Mouse (Mus musculus) heart, adult 8-10 months (tissue): ENCODE results near the gene Myrfl. TPM values are rescaled to one million over a fixed set of nuclear protein-coding genes. Genes with fewer than 3 reads are reported as not detected.

Experiments
- DNase-seq: peaks from one replicate; pipeline ENCODE4 v3.0.0; 2022; ENCODE audit warnings: low spot score
- total RNA-seq, 4 experiments: library from RNA; stranded (reverse); gene quantifications; 2 replicates each; pipeline ENCODE4 v1.2.4; 2022

Gene Myrfl
- total RNA-seq, 4 experiments from 2014 or later = 0.50 to 2.0 (median 1.2) TPM

GRCm38 (mm10) chr10:116913647-116914273 is 17.0 kb upstream of the Myrfl start:
- no peak for DNase-seq

DNA sequence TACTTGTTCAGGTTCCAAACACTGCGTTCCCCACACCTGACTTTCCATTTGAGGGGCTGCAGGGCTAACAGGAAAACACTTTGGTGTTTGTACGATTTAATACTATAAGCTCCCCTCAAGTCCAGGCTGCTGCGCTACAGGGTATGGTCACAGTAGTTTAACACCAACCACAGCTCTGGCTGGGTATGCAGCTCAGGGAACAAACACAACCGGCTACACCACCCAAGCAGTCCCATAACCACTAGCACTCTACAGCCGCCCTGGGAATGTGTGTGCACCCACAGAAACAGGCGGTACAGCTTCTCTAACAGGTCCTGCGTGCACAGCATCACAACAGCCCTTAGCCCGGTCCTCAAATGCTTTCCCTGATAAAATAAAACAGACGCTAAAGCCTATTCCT is 16.1 kb upstream of the Myrfl start:
- DNase-seq = no peak

DNA sequence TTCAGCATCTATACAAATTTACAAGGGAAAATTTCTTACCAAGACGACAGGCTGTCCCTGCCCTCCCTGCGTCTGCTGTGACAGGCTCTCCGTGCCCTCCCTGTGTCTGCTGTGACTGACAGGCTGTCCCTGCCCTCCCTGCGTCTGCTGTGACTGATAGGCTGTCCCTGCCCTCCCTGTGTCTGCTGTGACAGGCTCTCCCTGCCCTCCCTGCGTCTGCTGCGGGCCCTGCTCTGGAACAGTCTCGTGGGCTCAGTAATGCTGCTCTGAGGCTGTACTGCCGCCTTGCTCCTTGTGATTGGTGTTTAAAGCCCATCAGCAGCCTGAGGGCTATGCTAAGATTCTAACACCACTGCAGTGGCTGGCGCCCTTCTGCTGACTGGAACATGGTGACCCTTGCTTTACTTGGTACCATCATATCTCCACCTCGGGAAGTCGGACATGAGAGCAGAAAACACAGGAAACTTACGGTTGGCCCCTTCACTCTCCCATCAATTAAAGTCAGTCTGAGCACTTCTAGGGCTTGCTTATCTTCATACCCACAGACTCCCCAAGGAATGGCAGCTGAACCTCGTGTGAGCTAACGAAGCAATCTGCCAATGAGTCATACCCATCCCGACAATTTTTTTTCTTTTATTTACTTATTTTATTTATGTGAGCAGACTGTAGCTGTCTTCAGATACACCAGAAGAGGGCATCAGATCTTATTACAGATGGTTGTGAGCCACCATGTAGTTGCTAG is 12.4 kb upstream of the Myrfl start:
- no peak for DNase-seq

DNA sequence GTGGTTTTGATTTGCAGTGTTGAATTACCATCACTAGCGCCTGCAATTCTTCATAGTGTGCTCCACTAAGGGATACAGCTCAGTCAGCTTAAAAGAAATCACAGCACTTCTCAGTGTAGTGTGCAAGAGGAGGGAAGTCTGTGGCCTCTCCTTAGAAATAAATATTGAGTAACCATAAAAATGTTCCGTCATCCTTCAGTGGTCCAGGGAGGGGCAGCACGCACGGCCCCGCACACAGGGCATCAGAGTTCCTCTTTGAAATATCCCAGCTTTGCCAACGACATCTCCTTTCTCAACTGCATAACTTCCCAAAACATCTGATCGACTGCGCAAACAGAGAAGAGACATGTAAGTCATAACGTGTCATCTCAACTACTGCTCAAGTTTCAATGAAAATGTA is 10.1 kb upstream of the Myrfl start:
- no peak for DNase-seq

DNA sequence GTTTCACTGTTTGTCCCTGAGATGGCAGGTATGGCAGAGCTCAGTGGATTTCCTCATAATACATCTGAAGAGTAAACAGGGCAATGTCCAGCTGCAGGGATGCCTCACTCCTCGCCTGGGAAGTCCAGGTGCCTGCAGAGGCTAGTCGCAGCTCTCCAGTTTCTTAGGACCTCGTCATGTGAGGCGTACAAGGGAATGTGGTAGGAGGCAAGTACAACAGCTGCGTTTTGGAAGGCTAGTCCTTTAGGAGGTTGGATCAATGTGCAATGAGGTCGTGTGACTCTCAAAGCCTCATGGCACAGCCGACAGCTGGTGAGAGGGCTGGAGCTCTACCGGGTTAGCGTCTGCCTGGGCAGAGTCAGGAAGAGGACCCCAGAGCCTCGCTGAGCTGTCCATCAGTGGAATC is 7.8 kb upstream of the Myrfl start:
- DNase-seq = no peak

DNA sequence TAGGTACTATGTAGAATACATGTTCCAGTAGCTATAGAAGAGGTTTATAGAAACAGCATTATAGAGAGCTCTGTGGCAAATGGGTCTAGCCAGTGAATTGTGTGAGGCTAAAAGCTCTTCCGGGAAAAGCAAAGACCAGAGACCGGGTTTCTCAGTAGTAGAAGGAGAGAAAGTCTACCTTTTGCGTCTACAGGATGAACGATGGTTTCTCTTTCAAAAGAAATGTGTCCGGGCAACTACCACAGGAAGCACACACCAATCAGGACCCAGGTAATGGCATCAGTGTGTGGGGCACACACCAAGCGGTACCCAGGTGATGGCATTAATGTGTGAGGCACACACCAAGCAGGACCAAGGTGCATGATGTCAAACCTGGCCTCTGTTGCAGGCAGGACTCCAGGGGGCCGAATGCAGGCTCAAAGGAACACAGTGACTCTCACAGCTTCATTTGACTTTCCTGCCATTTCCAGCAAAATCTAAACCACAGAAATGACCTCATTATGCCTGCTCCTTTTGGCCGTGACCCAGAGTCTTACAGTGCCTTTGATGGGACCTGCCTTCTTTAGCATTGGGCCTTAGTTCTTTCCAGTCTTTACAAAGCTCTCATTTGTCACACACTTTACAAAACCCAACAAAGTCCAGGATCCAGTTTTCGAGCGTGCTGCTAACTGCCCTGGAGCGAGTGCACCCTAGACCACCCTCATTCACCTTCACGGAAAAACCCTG is 1.4 kb downstream of the Myrfl start:
- DNase-seq = no peak

DNA sequence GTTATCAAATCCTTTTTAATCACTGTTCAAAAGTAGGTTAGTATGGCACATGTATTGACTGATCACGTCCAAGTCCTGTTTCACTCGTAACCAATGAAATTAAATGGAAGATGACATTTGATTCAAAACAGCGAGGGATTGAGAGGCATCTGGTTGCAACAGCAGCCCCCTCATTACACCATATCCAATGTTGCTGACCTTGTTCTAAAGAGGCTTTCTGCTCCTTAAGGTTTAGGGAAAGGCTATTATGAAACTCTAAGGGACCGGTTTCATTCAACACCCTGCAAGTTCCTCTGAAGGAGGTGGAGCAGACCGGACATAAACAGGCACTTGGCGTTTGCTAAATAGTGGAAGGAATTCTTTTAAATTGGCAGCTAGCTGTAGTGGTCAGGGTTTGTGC is 2.2 kb downstream of the Myrfl start:
- DNase-seq = no peak

DNA sequence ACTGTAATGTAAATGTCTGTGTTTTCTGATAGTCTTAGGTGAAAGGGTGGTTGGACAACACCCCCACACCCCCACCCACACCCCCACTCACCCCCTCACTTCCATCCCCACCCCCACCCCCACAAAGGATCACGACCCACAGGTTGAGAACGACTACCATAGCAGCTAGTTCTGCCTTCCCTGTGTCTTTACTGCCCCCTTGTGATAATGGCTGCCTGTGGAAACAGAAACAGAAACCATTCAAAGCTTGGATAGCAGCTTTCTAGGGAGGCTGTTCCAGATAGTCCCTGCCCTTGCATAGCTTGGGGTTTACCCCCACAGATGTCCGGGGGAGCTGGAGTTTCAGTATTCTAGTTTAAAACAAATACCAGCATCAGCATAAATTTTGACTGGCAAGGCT is 3.0 kb downstream of the Myrfl start:
- peak; percentile 14 for DNase-seq

DNA sequence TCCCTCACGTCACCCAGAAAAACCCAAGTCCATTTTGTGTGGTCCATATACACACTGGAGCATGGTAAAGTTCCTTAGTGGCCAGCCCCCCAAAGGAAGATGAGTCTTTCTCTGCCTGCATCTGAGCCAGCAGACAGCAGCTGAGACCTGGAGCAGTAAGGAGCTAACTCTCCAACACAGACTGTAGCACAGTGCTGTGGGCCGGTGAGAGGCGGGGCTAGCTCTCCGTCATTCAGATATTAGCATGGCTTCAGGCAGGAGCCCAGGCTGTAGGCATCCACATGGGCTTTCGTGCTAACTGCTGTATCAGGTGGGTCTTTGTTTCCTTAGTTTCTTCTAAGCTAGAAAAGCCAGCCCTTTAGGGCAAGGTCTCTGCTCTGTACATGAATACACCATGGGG is 6.1 kb downstream of the Myrfl start:
- DNase-seq = no peak

GRCm38 (mm10) chr10:116884552-116884951 is 12.2 kb downstream of the Myrfl start:
- DNase-seq = no peak

GRCm38 (mm10) chr10:116883531-116883930 is 13.2 kb downstream of the Myrfl start:
- no peak for DNase-seq

GRCm38 (mm10) chr10:116877436-116877835 is 19.3 kb downstream of the Myrfl start:
- no peak for DNase-seq

DNA sequence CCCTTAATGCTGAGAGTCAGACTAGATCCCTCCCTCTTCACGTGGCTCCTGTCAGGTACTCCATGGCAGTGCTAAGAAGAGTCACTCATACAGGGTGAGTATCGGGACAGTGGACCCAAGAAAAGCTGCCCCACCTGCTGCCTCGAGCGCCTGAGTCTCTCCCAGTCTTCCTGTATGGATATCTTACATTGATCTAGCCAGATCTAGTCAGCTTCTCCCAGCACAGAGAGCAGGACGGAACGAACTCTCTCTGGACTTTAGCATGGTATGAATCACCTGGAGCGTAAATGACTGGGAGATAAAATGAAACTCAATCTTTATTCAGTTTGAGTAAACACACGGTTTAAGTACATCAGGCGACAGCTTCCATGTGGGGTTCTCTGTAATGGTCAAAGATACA is 22.2 kb downstream of the Myrfl start:
- no peak for DNase-seq

DNA sequence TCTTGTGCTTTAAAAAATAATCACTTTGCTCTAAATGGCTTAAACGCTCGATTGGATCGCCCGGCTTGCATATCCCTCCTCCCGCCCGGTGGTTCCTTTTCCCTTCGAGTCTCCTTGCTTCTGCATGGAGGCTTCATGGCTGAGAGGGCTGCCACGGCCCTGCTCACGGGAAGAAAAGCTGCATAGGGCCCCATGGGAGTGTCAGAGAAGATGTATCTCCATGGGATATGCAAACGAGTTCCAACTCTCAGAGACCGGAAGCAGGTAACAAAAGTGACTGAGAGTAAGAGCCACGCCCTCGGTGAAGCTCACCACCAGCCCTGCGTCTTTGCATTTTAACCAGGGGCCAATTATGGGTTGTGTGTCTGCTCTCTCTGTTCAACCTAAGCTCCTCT is 24.7 kb downstream of the Myrfl start:
- no peak for DNase-seq

DNA sequence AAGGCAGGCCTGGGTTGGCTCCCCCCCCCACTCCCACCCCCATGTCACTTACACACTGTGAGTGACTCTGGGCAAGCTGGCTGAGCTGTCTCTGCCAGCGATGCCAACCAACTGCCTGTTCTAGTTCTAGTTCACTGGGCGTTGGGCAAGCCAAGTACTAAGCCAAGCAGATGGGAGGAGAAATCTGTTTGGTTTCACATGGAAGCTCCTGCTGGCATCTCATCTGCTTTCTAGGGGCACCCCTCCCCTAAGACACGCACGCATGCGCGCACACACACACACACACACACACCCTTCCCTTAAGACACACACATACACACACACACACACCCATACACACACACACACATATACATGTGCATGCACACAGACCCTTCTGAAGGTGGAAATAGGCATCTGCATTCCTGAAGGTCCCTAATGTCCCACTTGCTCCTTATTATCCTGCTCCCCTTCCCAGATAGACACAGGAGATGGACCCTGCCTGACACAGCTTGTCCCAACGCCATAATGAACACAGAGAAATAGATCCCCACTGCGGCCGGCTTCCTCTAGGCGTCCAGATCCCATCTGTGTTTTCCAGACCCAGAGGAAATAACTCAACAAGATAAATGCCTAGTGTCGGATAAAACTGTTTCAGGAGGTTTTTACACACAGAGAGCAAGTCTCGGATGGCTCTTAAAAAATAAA is 25.2 kb downstream of the Myrfl start:
- no peak for DNase-seq

DNA sequence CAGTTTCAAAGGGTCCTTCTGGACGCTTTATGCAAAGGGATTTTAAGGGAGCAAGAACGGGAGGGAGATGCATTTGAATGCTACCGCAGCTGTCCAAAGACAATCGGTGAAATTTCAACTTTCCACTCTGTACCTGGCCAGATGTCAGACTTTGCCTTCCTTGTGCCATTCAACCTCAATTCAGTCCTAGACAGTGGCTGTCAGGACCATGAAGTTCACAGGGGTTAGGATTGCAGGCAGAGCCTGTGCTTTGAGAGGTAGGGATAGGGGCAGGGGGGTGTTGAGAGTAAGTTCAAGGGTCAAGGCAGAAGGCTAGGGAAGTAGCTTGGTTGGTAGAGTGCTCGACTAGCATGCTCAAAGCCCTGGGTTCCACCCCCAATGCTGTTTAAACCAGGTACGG is 25.9 kb downstream of the Myrfl start:
- DNase-seq = no peak

DNA sequence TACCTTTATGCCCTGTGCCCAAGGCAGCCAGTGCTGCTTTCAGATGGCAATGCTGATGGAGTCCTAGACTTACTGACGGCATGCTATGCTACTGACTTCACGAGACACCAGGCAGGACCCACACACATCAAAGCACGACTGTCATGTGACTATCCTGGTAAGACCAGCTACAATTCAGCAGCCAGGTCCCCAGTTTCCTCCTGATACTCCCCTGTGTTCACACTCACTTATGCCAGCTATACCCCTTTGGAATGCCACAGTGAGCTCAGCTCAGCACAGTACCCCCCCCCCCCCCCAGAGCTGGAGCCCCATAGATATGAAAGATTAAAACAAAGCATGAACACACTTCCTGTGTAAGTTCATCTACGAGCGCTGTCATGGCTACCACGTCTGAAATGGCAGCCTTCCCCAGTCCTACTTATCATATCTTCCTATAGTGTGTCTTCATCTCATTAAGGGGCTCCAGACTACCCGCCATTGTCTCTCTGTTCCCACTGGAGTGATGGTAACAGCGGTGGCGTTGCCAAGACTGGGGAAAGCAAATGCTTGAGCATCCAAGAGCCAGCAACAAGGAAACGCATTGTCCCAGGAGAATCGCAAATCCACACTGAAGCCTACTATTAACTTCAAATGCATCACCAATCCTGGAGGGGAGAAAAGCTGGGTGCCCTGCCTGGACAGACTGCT is 43.4 kb downstream of the Myrfl start:
- DNase-seq = no peak

DNA sequence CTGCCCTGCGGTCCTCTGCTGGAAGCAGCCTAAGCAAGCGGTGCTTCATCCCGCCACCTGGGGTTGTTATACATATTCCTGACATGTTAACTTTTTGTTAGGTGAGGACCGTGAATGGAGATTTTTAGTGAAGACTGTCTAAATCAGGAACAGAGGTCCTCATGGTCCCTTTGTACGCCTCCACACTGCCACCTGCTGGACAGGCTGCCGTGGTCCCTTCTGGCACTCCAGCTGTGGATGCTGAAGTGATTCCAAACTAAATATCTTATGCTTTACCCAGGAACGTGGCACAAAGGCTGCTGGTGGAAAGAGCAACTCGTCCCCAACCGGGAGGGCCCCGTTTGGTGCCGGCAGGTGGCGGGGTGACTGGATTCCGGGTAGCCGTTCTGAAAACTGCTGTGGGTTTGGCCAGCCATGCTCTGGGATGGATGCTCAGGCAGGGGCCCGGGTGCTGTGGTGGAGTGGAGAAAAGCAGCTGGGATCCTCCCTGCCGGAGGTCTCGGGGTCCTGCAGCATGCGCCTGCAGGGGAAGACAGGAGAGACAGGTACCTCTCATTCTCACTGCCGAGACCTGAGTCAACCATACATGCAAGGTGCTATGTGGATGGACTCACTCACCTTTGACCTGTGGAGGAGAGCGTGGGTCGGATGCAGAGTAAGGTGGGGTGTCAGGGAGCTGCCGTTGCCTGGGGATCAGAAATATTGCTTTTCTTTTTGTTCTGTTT is 47.8 kb downstream of the Myrfl start:
- peak; percentile 82 for DNase-seq

DNA sequence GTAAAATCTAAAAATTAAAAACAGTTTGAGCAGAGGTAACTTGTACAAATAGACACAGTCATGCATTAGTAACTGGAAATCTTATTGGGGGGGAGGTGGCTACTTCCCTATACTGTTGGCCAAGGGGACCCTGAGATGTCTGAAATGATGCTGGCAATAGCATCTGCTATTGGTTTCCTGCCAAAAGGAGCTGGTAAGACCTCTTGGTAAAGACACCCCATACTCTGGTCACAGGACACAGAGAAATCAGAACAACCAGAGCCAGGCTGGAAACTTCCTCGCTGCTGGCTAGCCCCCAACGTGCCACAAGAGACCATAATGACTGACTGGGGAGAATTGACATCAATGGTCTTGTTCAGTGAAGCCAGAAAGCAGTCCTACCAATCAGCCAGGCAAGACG is 55.2 kb downstream of the Myrfl start:
- no peak for DNase-seq

GRCm38 (mm10) chr10:116830676-116831075 is 66.0 kb downstream of the Myrfl start:
- no peak for DNase-seq

GRCm38 (mm10) chr10:116828099-116828498 is 68.6 kb downstream of the Myrfl start:
- DNase-seq = peak; percentile 16
